Mouse (Mus musculus): ENCODE measurements around the gene Hspb1.

Hspb1 gene

GRCm38 (mm10) chr5:135887675-135888102 lies at the start of gene Hspb1:
TSS of gene Hspb1 (plus strand) at chr5:135887919.
- in situ Hi-C loops (cut with MboI, MseI) = no loop called here

GRCm38 (mm10) chr5:135841651-135842050 lies 46.1 kb upstream of the Hspb1 start:
- in situ Hi-C loops (cut with MboI, MseI) = loop anchor here (25.0 kb wide), 1 partner anchor 1621 kb away; no protein-coding TSS in a partner anchor

- in situ Hi-C loops (cut with MboI, MseI) = loop anchor here (25.0 kb wide), 1 partner anchor 1619 kb away; no protein-coding TSS in a partner anchor
Observed at GRCm38 (mm10) chr5:135843418-135843817, 44.3 kb upstream of the Hspb1 start.

GRCm38 (mm10) chr5:135845676-135846320 lies 41.9 kb upstream of the Hspb1 start:
- in situ Hi-C loops (cut with MboI, MseI) = loop anchor here (25.0 kb wide), 1 partner anchor 1617 kb away; no protein-coding TSS in a partner anchor

- in situ Hi-C loops (cut with MboI, MseI) = loop anchor here (25.0 kb wide), 1 partner anchor 1615 kb away; no protein-coding TSS in a partner anchor
Observed at GRCm38 (mm10) chr5:135847460-135847859, 40.3 kb upstream of the Hspb1 start.

GRCm38 (mm10) chr5:135847881-135848280 lies 39.8 kb upstream of the Hspb1 start:
- in situ Hi-C loops (cut with MboI, MseI) = loop anchor here (25.0 kb wide), 1 partner anchor 1614 kb away; no protein-coding TSS in a partner anchor

- in situ Hi-C loops (cut with MboI, MseI) = no loop called here
Observed at GRCm38 (mm10) chr5:135851024-135851423, 36.7 kb upstream of the Hspb1 start.

- in situ Hi-C loops (cut with MboI, MseI) = no loop called here
Observed at GRCm38 (mm10) chr5:135851481-135851880, 36.2 kb upstream of the Hspb1 start.

GRCm38 (mm10) chr5:135852421-135852820 lies 35.3 kb upstream of the Hspb1 start:
- in situ Hi-C loops (cut with MboI, MseI) = no loop called here

- in situ Hi-C loops (cut with MboI, MseI) = no loop called here
Observed at GRCm38 (mm10) chr5:135853731-135854130, 34.0 kb upstream of the Hspb1 start.

GRCm38 (mm10) chr5:135855156-135855555 lies 32.6 kb upstream of the Hspb1 start:
- in situ Hi-C loops (cut with MboI, MseI) = no loop called here

- in situ Hi-C loops (cut with MboI, MseI) = no loop called here
Observed at GRCm38 (mm10) chr5:135866662-135867061, 21.1 kb upstream of the Hspb1 start.

- in situ Hi-C loops (cut with MboI, MseI) = no loop called here
Observed at GRCm38 (mm10) chr5:135867637-135868593, 19.8 kb upstream of the Hspb1 start.

GRCm38 (mm10) chr5:135868653-135869052 lies 19.1 kb upstream of the Hspb1 start:
- in situ Hi-C loops (cut with MboI, MseI) = no loop called here

GRCm38 (mm10) chr5:135869661-135870423 lies 17.9 kb upstream of the Hspb1 start:
- in situ Hi-C loops (cut with MboI, MseI) = no loop called here

GRCm38 (mm10) chr5:135870505-135870904 lies 17.2 kb upstream of the Hspb1 start:
- in situ Hi-C loops (cut with MboI, MseI) = no loop called here

GRCm38 (mm10) chr5:135872996-135873395 lies 14.7 kb upstream of the Hspb1 start:
- in situ Hi-C loops (cut with MboI, MseI) = no loop called here

GRCm38 (mm10) chr5:135873753-135874152 lies 14.0 kb upstream of the Hspb1 start:
- in situ Hi-C loops (cut with MboI, MseI) = no loop called here

- in situ Hi-C loops (cut with MboI, MseI) = no loop called here
Observed at GRCm38 (mm10) chr5:135877180-135877579, 10.5 kb upstream of the Hspb1 start.

- in situ Hi-C loops (cut with MboI, MseI) = no loop called here
Observed at GRCm38 (mm10) chr5:135877831-135878231, 9.9 kb upstream of the Hspb1 start.

- in situ Hi-C loops (cut with MboI, MseI) = no loop called here
Observed at GRCm38 (mm10) chr5:135879449-135880158, 8.1 kb upstream of the Hspb1 start.
